Mouse (Mus musculus): ENCODE measurements around the gene Mogat1. TPM values are rescaled to one million over a fixed set of nuclear protein-coding genes. Genes with fewer than 3 reads are reported as not detected.

The Mogat1 gene
- polyA plus RNA-seq, 1 experiment from 2014 or later = 0.39 TPM

Other genes starting within 250 kb of the Mogat1 start
- 1.6 and 2.6 TPM in 2 replicates for gene Sgpp2, start 200.6 kb upstream of the Mogat1 start, polyA plus RNA-seq (2014; fragmentation: Nextera tagmentation; extraction: Ambion mirVana)
- gene Farsb, start 22.1 kb upstream of the Mogat1 start, polyA plus RNA-seq (2014; fragmentation: Nextera tagmentation; extraction: Ambion mirVana) = 171 and 177 TPM in 2 replicates
- 0.90 and 1.4 TPM in 2 replicates for gene BC035947, start 1.2 kb downstream of the Mogat1 start, polyA plus RNA-seq (2014; fragmentation: Nextera tagmentation; extraction: Ambion mirVana)
- 96.6 and 124 TPM in 2 replicates for gene Acsl3, start 146.8 kb downstream of the Mogat1 start, polyA plus RNA-seq (2014; fragmentation: Nextera tagmentation; extraction: Ambion mirVana)
- 2.4 and 5.0 TPM in 2 replicates for gene Utp14b, start 147.0 kb downstream of the Mogat1 start, polyA plus RNA-seq (2014; fragmentation: Nextera tagmentation; extraction: Ambion mirVana)

Measured in neural tube, embryonic 14.5 days (tissue).